25 mouse cellular contexts compared by ENCODE assay signal in genomic region chr16:55850485-55850884, GRCm38 (mm10).
"Had no signal": no experiment of that assay in that cellular context is flagged by ENCODE, and none has a peak within 500 bp of the region (broad histone marks: within the 10 kb centered on the region; RNA-seq: fewer than 3 reads in every experiment).

No protein-coding gene starts in this region.

- H3K36me3 ChIP-seq: heart, embryonic 15.5 days; hindbrain, embryonic 15.5 days; limb, embryonic 15.5 days; liver, embryonic 12.5 days had no signal

- DNase-seq: gastrocnemius, postnatal 14 days; gastrocnemius, postnatal 36 days; heart, adult 18-20 months; heart, postnatal 14 days; heart, postnatal 36 days; kidney, adult 11 months; kidney, adult 2 months; kidney, adult 9 months; kidney, postnatal 14 days; kidney, postnatal 36 days; layer of hippocampus, adult 9-11 months; layer of hippocampus, postnatal 36 days; left cerebral cortex, postnatal 4 days had no signal

- ATAC-seq: hindbrain, postnatal 0 days; intestine, embryonic 16.5 days; liver, embryonic 12.5 days had no signal

- H3K4me1 ChIP-seq: heart, embryonic 13.5 days; heart, embryonic 15.5 days; hindbrain, embryonic 13.5 days; hindbrain, embryonic 15.5 days; limb, embryonic 13.5 days; limb, embryonic 15.5 days; liver, embryonic 12.5 days had no signal

- H3K27ac ChIP-seq: heart, embryonic 13.5 days; heart, embryonic 15.5 days; hindbrain, embryonic 13.5 days; hindbrain, embryonic 15.5 days; hindbrain, postnatal 0 days; kidney, embryonic 15.5 days; kidney, postnatal 0 days; limb, embryonic 13.5 days; limb, embryonic 15.5 days; liver, embryonic 12.5 days had no signal

- H3K27me3 ChIP-seq: heart, embryonic 13.5 days; heart, embryonic 15.5 days; hindbrain, embryonic 15.5 days; kidney, embryonic 15.5 days; limb, embryonic 13.5 days; limb, embryonic 15.5 days; liver, embryonic 12.5 days had no signal

- H3K9ac ChIP-seq: heart, embryonic 13.5 days; heart, embryonic 15.5 days; hindbrain, embryonic 13.5 days; hindbrain, embryonic 15.5 days; kidney, embryonic 15.5 days; limb, embryonic 13.5 days; limb, embryonic 15.5 days; liver, embryonic 12.5 days had no signal

- H3K4me3 ChIP-seq: heart, embryonic 13.5 days; heart, embryonic 15.5 days; hindbrain, embryonic 13.5 days; hindbrain, embryonic 15.5 days; kidney, embryonic 15.5 days; limb, embryonic 13.5 days; limb, embryonic 15.5 days; liver, embryonic 12.5 days had no signal

- H3K4me2 ChIP-seq: heart, embryonic 11.5 days; heart, embryonic 13.5 days; heart, embryonic 15.5 days; hindbrain, embryonic 13.5 days; hindbrain, embryonic 15.5 days; kidney, embryonic 15.5 days; limb, embryonic 13.5 days; limb, embryonic 15.5 days; liver, embryonic 12.5 days had no signal

- H3K9me3 ChIP-seq: heart, embryonic 13.5 days; heart, embryonic 15.5 days; hindbrain, embryonic 13.5 days; hindbrain, embryonic 15.5 days; kidney, embryonic 15.5 days; limb, embryonic 13.5 days; limb, embryonic 15.5 days; liver, embryonic 12.5 days had no signal
